Mouse (Mus musculus) spleen, adult 18-20 months (tissue): ENCODE results near the gene Dbi.

Experiments used
- DNase-seq, 2 experiments: peaks; one replicate each; pipeline ENCODE4 v3.0.0; 2022; ENCODE audit warnings: mixed read lengths in 2 of 2

Dbi gene

DNA sequence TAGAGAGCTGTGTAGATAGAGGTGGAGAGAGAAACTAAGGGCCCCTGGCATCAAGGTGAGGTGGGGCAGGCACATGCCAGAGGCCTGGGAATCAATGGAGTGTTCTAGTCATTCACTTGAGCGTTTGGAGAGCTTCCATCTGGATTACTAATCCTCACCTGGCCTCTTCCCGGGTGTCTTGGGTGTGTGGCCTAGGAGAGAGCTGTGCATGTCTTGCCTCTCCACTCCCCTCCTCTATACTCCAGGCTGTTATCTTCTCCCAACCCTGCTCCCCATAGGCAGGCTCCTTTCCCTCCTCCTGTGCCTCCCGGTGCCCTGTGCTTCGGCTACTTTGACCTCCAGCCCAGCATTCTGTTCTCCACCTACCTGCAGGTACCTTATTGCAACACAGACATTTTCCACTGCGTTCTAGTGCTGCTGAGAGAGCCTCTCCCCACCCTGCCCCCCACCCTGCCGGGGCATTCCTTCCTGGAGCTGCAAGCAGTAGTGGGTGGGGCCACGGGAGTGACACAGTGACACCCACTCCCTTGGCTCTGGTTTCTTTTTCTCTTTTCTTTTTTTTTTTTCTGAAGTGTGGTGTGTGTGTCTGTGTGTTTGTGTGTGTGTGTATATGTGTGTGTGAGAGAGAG is 37.8 kb downstream of the Dbi start:
- DNase-seq: no peak

DNA sequence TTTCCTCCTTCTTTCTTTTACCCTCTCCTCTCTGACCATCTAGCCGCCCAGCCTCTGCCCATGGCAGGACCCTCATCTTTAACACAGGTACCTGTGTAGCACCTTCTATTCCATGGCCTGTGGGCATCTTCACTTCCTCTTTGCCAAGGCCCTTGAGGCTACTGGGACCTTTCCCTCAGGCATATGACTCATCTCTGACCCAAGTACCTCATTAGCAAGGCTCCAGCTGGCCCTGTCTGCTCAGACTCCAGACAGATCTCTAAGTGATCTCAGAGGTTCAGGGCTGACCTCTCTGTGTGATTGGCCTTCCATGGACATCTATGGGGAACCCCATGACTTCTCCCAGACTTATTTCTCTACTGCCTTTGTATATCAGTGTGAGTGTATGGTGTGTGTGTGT is 40.2 kb downstream of the Dbi start:
- DNase-seq: no peak

DNA sequence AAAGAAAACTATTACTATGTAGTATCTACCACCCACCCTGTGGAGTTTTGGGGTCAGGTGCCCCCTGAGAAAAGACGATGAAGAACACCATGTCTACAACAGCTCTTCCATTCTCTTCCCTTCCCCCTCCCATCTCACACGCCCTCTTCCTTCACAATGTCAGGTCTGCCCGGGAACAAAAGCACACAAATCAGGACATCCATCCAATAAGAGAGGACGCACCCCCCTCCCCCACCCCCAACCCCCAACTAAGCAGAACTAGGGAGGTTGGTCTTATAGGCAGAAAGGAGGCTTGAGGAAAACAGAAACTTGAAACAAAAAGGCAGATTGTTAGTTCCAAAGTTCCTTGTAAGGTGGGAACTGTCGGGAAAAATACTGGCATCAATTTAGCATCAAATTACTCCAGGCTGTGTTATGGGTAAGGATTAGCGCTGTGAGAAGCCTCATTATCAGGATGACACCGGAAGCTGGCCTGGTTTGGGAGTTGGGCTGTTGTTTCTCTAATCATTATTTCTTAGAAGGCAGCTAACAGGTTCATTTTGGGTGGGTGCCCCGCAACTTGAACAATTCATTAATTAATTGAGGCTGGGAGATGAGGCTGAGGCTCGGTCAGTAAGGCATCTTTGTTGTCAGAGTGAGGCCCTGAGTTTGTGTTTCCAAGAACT is 43.0 kb downstream of the Dbi start:
- DNase-seq: no peak

DNA sequence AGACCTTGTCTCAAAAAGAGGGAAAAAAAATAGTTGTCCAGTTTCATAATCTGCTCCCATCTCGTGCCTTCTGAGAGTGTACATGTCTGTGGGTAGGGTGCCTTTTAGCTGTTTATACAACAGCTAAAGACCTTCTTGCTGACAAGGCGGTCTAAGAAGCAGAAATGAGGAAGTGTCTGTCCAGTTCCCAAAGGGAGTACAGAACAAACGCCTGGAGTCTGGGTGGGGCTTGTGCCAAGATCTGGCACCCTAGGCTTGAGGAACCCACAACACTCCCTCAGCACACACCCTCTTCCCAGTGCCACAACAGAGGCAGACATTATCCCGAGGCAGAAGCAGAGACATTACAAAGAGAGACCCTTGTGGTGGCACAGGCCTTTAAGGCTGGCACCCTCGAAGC is 45.4 kb downstream of the Dbi start:
- no peak for DNase-seq

DNA sequence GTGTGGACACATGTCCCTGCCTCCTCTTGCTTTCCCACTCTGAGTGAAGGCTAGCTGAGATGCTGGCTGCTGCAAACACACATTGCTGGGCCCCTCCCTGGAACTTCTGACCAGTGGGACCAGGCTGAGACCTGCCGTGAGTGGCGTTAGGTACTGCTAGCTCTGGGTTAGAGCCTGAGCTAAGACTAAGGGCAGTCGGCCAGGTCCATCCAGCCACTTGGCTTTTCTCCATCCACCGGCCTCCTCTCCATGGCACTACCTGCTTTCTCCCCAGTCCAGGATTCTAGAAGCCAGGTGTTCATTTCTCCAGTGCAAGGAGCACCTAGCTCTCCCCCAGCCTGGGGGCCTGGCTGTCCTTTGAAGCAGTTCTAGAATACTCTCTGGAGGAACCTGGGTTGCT is 45.9 kb downstream of the Dbi start:
- DNase-seq: no peak

DNA sequence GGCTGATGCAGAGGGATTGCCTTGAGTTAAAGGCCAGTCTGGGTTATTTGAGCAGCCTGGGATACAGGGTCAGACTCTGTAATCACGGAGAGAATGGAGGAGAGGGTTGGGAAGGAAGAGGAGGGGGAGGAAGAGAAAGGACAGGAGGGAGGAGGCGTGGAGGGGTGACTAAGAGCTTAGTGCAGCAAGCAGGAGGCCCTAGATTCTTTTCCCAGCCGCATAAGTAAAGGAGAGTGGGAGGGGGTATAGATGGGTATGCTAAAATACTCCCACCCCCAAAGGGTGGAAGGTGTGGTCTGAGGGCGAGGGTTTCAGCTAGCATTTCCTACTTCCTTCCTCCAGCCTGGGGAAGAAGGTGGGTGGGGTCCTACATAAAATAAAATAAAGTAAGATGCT is 46.6 kb downstream of the Dbi start:
- no peak for DNase-seq

DNA sequence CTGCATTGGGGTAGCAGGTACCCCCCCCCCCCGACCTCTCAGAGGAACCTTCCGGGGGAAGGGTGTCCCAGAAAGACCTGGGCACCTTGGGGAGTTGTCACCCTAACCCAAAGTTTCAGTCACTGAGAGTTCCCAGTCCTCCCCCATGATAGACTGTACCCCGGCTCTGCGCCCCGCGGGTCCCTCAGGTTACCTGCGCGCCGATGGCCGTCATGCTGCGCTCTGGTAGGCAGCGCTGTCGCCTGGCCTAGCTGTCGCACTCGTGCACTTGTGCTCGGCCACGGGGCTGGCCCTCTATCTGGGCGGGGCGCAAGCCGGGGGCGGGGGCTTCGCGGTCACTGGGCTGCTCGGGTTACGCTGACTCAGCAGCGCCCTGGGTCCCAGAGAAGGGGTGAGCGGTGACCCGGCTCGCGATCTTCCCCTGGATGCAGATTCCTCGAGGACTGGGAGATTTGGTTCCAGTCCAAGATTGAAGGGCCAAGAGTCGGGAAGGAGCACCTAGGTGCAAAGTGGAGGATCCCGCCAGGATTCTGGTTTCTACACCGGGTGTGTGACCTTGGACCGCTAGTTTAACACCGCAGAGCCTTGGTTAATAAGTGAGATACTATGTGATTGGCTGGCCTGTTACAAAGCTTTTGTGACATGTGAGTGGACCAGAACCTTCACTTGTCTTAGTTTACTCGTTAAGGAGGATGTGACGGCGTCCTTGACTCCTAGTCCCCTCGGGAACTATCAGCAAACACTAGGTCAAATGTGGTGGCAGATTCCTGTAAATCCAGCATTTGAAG is 47.2 kb downstream of the Dbi start, which contains the start of gene Tmem37:
TSS of gene Tmem37 (minus strand) at position 556 of the 788 bp plus-strand sequence.
- DNase-seq: peak; percentile 27 to 42

DNA sequence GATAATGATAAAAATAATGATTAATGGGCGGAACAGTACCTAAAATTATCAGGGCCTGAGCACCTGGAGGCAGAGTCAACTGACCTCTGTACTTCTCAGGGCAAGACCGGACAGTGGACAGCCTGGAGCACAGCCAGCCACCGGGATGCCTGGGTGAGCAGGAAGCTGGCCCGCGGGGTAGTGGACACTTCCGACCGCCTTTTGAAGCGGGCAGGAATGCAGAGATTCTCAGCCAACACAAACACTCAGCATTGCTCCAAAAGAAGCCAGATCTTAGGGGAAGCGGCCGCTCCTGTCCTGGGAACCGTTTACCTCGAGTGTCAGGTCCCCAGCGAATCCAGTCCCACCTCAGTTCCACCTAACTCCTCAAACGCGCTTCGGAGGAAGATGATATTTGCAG is 48.0 kb downstream of the Dbi start:
- no peak for DNase-seq

DNA sequence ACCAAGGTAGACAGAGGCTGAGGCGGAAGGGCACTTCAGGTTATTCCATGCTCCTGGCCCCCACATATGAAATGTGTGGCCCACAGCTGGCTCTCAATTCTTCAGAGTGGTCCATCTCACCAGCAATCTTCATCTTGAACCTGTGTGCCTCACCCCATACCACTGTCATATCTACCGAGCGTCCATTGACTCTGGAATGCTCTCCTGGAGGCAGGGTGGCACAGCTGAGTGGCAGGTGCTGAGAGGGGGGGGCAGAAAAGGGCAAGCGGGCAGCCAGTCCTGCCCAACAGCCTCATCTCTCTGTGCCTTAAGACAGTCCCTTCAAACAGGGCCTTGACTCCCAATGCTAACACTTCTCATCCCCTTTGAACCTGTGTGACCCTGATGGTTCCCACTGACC is 49.7 kb downstream of the Dbi start:
- no peak for DNase-seq

DNA sequence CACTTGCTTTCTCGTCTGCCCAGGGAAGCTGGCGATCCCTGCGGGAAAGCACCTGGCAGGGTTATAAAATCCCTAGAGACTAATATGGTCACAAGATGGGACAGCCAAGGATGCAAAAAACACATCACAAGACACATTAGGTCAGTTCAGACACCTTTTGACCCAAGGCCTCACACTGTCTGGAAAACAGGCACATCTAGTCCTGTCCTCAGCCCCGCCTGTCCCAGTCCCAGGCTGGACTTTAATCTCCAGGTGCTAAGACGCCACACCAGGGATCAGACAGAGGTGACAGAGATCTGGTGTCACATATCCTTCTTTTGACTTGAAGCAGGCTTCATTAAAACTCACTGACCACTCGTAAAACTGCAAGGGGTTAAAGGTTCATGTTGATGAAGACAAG is 50.7 kb downstream of the Dbi start:
- no peak for DNase-seq

DNA sequence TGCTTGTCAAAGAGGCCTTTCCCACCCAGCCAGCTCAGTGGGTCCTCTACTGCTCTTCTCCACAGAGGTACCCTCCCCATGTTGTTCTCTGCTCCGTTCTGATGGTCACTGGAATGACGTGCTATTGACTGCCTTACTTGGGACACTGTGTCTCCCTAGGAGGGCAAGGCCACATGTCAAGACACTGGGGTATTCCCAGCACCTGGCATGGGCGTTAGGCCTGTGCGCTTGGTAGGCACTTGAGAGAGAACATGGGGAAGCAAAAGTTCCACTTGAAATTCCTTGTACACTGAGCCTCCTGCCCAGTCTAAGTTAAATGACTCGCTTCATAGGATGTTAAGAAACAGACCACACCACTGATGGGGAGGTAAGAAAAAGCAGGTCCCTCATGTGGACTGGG is 51.8 kb downstream of the Dbi start:
- DNase-seq: no peak

DNA sequence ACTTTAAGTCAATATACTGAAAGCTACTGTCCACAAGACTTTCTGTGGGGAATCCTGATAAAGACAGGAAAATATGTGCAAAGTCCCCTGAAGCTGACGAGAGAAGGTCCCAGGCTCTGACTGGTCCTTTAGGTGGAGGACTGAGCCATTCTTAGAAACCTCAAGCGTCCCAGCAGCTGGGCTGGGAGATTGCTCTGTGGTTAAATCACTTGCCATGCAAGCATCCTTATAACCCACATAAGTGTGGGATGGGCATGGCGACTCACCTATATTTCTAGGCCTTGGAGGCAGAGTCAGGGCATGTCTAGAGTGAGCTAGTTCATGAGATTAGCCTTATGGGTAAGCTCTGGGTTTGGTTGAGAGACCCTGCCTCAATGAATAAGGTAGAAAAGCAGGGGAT is 54.3 kb downstream of the Dbi start:
- no peak for DNase-seq

DNA sequence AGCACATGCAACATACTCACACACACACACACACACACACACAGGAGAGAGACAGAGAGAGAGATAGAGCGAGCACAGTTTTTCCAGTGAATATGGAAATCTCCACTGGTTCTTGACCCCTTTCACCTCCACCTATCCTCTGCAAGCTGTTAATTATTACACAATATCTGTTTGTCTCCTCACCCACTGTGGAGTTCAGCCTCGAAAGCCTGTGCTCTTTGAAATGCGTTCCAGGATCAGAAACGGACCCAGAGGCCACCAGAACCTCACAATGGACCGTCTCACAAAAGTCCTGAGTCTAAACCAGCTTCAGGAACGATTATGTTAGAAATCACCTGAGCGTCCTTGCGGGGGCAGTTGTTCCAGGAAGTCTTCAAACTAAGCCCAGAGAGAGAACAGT is 54.7 kb downstream of the Dbi start:
- no peak for DNase-seq

DNA sequence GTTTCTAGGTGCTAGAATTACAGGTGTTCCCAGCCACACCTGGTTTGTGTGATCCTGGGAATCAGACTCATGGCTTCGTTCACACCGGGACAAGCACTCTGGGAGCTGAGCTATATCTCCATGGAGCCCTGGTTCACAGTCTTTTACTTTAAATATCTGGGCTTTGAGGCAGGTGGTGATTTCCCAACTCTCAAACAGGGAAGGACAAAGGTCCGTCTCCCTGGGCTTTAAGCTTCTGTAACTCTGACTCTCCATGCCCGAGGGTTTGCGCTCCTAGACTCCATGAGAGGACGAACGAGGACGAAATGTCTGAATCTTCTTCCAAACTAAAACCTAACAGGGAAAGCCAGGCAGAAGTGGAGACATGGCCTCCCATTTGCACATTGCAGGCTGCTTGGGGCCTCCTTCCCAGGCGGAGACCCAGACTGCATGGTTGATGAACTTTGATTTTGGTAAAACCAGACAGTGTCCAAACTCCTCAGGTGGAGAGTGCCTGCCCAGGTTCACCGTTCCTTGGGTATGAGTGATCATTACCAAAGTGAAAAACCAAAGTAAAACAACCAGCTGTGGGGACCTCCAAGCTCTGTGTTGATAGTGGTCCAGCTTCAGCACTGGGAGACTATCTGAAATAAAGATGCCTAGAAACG is 56.7 kb downstream of the Dbi start:
- DNase-seq: no peak
